Mouse (Mus musculus) 416B (cell line): ENCODE results near the gene Gm9821.

Source experiments
- DNase-seq: peaks from one replicate; pipeline ENCODE4 v3.0.0; 2011; ENCODE audit warnings: low read depth

Gm9821 gene

GRCm38 (mm10) chr2:91971231-91972097 lies 26.0 kb downstream of the Gm9821 start:
- no peak for DNase-seq

GRCm38 (mm10) chr2:91972121-91972566 lies 26.6 kb downstream of the Gm9821 start:
- DNase-seq: peak; percentile 66

DNA sequence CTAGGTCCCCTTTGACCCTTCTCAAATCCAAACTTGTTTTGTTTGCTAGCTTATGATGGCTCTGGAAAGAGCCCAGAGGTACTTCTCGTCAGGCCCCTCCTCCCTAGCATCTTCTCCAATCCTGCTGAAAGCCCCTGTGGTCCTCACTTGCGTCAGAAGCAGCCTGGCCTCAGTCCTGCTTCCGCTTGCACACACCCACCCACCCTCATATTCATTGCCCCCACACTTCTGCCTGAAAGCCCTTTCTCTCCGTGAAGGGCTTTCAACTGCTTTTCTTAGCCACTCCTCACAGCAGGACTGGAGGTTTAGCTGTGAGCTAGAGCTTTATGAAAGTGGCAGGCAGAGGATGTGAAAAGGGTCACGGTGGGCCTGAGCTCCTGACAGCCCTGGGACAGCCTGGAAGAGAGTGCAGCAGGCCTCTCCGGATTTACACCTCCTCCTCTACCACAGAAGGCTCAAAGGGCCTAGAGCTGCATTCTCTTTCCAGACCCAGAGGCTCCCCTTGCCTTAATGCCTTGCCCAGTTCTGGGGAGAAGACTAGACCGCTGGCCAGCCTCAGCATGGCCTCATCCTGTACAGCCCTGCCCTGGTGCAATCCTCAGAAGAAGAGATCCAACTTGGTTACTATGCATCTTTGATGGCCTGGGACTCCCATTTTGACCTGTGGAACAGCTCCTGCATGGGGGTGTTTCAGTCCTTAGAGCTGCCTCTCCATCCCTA lies 28.1 kb downstream of the Gm9821 start:
- DNase-seq: no peak

GRCm38 (mm10) chr2:91975581-91976541 lies 30.4 kb downstream of the Gm9821 start, which contains the start of gene Dgkz:
TSS of gene Dgkz (minus strand) at chr2:91975864.
- no peak for DNase-seq

DNA sequence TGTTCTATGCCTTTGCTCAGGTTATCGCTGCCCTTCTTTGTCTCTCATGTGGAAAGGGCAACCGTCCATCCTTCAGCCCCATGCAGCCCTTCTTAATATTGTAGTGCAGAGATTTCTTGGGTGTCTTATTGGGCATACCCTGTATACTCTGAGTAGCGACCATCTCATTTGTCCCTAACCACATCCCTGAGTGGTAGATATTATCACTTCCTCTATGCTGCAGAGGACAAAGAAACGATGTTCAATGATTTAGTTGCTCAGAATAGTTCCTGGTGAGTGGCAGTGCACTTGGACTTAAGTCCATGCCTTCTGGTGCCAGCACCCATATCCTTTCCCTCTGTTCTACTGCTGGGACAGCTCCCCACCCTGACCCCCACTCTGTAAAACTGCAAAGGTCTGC lies 32.5 kb downstream of the Gm9821 start:
- DNase-seq: peak; percentile 69

DNA sequence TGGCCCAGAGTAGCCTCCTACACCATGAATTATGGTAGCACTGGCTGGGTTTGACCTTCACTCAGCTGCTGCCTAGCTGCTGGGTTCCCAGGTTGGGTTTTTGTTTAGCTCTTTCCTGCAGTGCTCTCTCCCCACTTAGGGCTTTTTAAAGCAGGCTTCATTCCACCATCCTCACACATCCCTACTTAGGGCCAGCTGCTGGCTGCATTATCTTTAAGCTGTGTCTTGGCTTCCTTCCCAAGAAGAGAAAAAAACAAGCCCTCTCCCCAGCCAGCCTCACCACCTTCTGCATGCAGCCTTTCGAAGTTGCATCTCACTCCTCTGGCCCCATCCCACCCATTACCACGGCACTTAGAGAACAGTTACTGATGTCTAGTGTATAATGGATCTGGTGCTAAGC lies 33.0 kb downstream of the Gm9821 start:
- DNase-seq: no peak

DNA sequence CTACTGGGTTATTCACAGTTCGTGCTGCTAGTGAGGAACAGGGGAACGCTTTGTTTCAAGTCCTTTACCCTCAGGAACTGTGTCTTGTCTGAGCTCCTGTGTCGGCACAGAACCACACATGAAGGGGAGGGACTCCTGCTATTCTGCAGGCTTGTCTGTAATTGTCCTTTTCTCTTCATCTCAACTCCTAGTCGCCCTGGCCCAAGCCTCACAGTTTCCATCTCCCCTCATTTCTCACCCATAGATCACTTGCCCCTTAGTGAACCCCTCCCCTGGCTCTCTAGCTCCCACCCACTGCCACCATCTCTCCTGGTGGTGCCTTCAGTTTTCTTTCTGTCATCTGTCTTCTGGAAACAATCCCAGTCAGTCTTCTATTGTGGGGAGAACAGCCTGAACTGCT lies 34.7 kb downstream of the Gm9821 start:
- no peak for DNase-seq

GRCm38 (mm10) chr2:91980830-91981229 lies 35.3 kb downstream of the Gm9821 start:
- no peak for DNase-seq

- peak; percentile 97 for DNase-seq
Observed at GRCm38 (mm10) chr2:91984439-91984838, 38.9 kb downstream of the Gm9821 start.

- peak; percentile 62 for DNase-seq
Observed at GRCm38 (mm10) chr2:91984906-91985525, 39.5 kb downstream of the Gm9821 start.

GRCm38 (mm10) chr2:91986071-91986470 lies 40.6 kb downstream of the Gm9821 start:
- DNase-seq: peak; percentile 84

GRCm38 (mm10) chr2:91987542-91987941 lies 42.0 kb downstream of the Gm9821 start:
- peak; percentile 85 for DNase-seq

GRCm38 (mm10) chr2:91989750-91990149 lies 44.2 kb downstream of the Gm9821 start:
- DNase-seq: no peak

GRCm38 (mm10) chr2:91993409-91993808 lies 47.9 kb downstream of the Gm9821 start:
- DNase-seq: no peak

DNA sequence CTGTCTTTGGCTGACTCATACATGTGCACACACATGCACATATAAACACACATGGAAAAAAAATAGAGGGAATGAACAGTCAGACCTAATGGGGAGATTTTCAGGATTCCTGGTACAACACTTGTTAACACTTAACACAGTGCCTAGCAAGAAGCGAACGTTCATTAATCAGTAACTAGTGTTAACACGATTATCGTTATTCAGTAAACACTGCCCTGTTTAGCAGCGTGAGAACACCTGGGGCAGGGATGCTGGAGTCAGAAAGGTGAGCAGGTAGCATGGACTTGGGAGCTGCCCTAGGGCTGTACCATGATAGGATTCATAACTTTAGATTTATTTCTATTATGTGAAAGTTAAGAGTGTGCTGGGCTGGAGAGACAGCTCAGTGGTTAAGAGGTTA lies 50.5 kb downstream of the Gm9821 start:
- DNase-seq: no peak
